Mouse (Mus musculus) kidney, embryonic 14.5 days (tissue): ENCODE measurements around the gene Usp49. TPM values are rescaled to one million over a fixed set of nuclear protein-coding genes. Genes with fewer than 3 reads are reported as not detected.

ENCODE experiments used
- ATAC-seq: fragments of 200-750 bp; cut with Nextera tagmentation; 2 replicates; pipeline ENCODE4 v1.8.0; 2017; ENCODE audit warnings: moderate number of reproducible peaks, mild to moderate bottlenecking, moderate TSS enrichment, moderate library complexity; ENCODE audit not compliant: low FRiP score, low TSS enrichment
- H3K27ac ChIP-seq: fragments of 300-500 bp; sonication (generic); 2 replicates; pipeline ENCODE4 v1.5.1; 2014; ENCODE audit warnings: low read depth, mild to moderate bottlenecking, low read length, moderate library complexity, mixed read lengths
- H3K27me3 ChIP-seq: fragments of 300-500 bp; sonication (generic); 2 replicates; pipeline ENCODE4 v1.6.1; 2014; ENCODE audit warnings: mild to moderate bottlenecking, low read length; ENCODE audit not compliant: control insufficient read depth, insufficient read depth
- H3K36me3 ChIP-seq: fragments of 300-500 bp; sonication (generic); 2 replicates; pipeline ENCODE4 v1.6.1; 2014; ENCODE audit warnings: low read length, mixed read lengths; ENCODE audit not compliant: control insufficient read depth, insufficient read depth
- H3K4me1 ChIP-seq: fragments of 300-500 bp; sonication (generic); 2 replicates; pipeline ENCODE4 v1.6.1; 2014; ENCODE audit warnings: low read length, mixed read lengths; ENCODE audit not compliant: control insufficient read depth, insufficient read depth
- H3K4me2 ChIP-seq: fragments of 300-500 bp; sonication (generic); replicated peaks from 2 replicates; pipeline ENCODE4 v1.6.1; 2014; ENCODE audit warnings: low read depth, mild to moderate bottlenecking, low read length
- H3K4me3 ChIP-seq: fragments of 300-500 bp; sonication (generic); 2 replicates; pipeline ENCODE4 v1.5.1; 2014; ENCODE audit warnings: mild to moderate bottlenecking, low read length
- H3K9ac ChIP-seq: fragments of 300-500 bp; sonication (generic); 2 replicates; pipeline ENCODE4 v1.6.1; 2014; ENCODE audit warnings: low read depth, mild to moderate bottlenecking, low read length, moderate library complexity
- H3K9me3 ChIP-seq: fragments of 300-500 bp; sonication (generic); 2 replicates; pipeline ENCODE4 v1.6.1; 2016; ENCODE audit warnings: low read length; ENCODE audit not compliant: control insufficient read depth
- WGBS: fragments of 180-500 bp; shearing (Covaris S2); extraction: QIAGEN DNeasy Blood & Tissue Kit; methylation state at CpG from one replicate; pipeline ENCODE4 v1.1.7; 2014; 5-methylcytosine and 5-hydroxymethylcytosine counted together
- polyA plus RNA-seq: library from polyadenylated mRNA; unstranded; fragments of >200 nt; fragmentation: Nextera tagmentation; extraction: Ambion mirVana; gene quantifications from 2 replicates; pipeline ENCODE4 v1.2.1, GENCODE M21; 2014

The Usp49 gene
- polyA plus RNA-seq, 1 experiment from 2014 or later: 6.6 TPM

DNA sequence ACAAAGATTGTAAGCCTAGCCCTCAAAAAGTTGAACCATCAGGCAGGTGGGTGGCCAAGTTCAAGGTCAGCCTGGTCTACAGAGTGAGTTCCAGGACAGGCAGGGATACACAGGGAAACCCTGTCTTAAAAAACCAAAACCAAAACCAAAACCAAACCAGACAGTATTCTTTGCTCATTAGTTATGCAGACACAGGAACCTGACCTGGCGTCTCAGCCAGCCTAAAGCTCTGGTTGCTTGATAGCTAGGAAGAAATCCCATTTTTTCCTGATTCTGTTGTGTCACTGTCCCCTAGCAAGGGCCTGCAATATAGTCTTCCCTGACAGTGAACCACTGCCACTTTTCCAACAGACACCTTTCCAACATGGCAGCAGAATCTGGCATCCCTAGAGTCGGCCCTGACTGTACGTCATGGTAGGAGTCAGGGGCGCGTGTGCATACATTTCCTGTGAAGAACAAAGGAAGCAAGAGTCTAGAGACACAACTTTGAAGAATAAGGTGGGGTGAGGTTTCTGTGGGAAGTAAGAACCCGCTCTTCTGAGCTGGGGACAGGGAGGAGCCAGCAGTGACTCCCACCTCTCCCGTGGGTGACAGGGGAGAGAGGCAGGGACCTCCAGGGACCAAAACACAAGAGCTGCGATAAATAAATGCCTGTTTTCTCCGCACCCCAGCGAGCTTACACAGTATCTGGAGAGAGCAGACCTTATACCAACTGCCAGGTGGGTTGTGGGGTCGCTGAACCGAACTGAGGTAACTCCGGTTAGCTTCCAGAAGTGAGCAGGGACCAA is 29.7 kb upstream of the Usp49 start:
- Histone ChIP-seq H3K9ac (no peak overlapping the region), H3K36me3 (peaks cover 92% of the 10 kb centered on the region), H3K4me2 (no peak overlapping the region), H3K4me1 (peaks cover 24% of the 10 kb centered on the region), H3K27ac (no peak overlapping the region; the same call in 1 of the 2 replicates), H3K4me3 (no peak overlapping the region), H3K9me3 (no peaks in the 10 kb centered on the region), H3K27me3 (no peaks in the 10 kb centered on the region)
- 86% methylated on average over 13 of the region's 13 CpGs for WGBS
- ATAC-seq: no peak

DNA sequence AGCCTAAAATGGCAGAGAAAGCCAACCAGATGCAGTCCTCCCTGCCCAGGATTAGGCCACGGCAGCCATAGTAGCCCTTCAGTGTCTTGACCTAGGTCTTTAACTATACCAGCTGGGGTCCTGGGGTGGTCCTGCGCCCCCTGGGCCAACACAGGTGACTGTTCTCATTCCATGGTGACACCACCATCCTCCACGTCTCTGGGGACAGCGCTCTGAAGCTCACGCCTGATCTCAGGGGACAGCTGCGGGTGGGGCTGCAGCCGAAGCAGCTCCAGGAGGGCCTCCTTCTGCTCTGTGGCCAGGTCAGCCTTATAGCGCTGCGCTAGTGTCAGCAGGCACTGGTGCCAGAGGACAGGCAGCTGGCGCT is 29.1 kb upstream of the Usp49 start:
- Histone ChIP-seq H3K27ac (no peak overlapping the region), H3K36me3 (peaks cover 96% of the 10 kb centered on the region), H3K27me3 (no peaks in the 10 kb centered on the region), H3K4me3 (no peak overlapping the region), H3K4me2 (no peak overlapping the region), H3K9ac (no peak overlapping the region), H3K4me1 (peaks cover 19% of the 10 kb centered on the region), H3K9me3 (no peaks in the 10 kb centered on the region)
- ATAC-seq: no peak
- WGBS: 88% methylated on average over 10 of the region's 10 CpGs

DNA sequence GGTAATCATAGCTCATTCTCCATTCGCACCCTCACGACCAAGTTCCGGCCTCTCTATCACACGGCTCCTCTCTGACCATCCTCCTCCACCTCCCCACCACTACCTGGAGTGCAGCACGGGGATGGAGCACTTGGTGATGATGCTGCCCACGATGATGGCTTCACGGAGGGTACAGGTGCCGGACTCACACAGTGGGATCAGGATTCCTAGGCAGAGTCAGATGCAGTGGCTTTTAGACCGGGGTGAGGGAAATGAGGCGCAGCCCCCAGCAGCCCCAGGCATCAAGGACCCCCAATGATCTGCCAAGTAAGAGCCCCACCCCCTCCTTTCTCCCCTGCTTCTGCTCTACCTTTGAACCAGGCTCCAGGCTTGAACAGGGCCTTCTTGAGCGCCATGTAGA is 28.2 kb upstream of the Usp49 start:
- Histone ChIP-seq H3K36me3 (peaks cover 96% of the 10 kb centered on the region), H3K9ac (no peak overlapping the region), H3K9me3 (no peaks in the 10 kb centered on the region), H3K27ac (no peak overlapping the region), H3K4me3 (no peak overlapping the region), H3K4me2 (no peak overlapping the region), H3K4me1 (peaks cover 10% of the 10 kb centered on the region), H3K27me3 (no peaks in the 10 kb centered on the region)
- no peak for ATAC-seq
- WGBS: 90% methylated on average over 11 of the region's 11 CpGs

DNA sequence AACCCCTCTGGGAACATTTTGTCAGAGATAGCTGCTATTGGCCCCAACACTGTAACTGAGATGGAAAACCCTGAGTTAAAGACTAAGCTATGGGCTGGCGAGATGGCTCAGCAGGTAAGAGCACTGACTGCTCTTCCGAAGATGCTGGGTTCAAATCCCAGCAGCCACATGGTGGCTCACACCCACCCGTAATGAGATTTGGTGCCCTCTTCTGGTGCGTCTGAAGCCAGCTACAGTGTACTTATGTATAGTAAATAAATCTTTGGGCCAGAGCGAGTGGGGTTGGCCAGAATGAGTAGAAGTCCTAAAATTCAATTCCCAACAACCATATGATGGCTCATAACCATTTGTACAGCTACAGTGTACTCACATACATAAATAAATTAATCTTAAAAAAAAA is 24.3 kb upstream of the Usp49 start:
- no peak overlapping the region for H3K27ac ChIP-seq
- H3K4me1 ChIP-seq: peaks cover 5% of the 10 kb centered on the region; the same call in 1 of the 2 replicates
- no peak for ATAC-seq
- no peak overlapping the region for H3K4me2 ChIP-seq
- H3K36me3 ChIP-seq: peaks cover 67% of the 10 kb centered on the region
- WGBS: 78% methylated on average over 5 of the region's 5 CpGs
- no peak overlapping the region for H3K9ac ChIP-seq
- H3K9me3 ChIP-seq: no peaks in the 10 kb centered on the region
- no peaks in the 10 kb centered on the region for H3K27me3 ChIP-seq
- H3K4me3 ChIP-seq: no peak overlapping the region

DNA sequence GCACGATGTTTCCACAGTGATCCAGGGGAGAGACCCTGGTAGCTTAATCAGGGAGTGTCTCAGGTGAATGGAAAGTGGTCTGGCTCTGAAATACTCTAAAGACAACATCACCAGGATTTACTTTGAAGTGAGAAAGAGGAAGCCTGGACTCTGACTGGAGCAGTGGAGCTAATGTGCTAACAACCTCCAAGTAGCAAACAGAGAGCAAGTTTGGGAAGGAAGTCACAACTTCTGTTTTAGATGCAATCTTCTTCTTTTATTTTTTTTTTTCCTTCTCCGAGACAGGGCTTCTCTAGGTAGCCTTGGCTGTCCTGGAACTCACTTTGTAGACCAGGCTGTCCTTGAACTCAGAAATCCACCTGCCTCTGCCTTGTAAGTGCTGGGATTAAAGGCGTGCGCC is 21.3 kb upstream of the Usp49 start:
- Histone ChIP-seq H3K9me3 (no peaks in the 10 kb centered on the region), H3K9ac (no peak overlapping the region), H3K27me3 (no peaks in the 10 kb centered on the region), H3K4me1 (peaks cover 18% of the 10 kb centered on the region; the same call in 1 of the 2 replicates), H3K36me3 (peaks cover 45% of the 10 kb centered on the region), H3K27ac (no peak overlapping the region), H3K4me2 (no peak overlapping the region), H3K4me3 (no peak overlapping the region)
- ATAC-seq: no peak
- WGBS: 92% methylated on average over 4 of the region's 4 CpGs

DNA sequence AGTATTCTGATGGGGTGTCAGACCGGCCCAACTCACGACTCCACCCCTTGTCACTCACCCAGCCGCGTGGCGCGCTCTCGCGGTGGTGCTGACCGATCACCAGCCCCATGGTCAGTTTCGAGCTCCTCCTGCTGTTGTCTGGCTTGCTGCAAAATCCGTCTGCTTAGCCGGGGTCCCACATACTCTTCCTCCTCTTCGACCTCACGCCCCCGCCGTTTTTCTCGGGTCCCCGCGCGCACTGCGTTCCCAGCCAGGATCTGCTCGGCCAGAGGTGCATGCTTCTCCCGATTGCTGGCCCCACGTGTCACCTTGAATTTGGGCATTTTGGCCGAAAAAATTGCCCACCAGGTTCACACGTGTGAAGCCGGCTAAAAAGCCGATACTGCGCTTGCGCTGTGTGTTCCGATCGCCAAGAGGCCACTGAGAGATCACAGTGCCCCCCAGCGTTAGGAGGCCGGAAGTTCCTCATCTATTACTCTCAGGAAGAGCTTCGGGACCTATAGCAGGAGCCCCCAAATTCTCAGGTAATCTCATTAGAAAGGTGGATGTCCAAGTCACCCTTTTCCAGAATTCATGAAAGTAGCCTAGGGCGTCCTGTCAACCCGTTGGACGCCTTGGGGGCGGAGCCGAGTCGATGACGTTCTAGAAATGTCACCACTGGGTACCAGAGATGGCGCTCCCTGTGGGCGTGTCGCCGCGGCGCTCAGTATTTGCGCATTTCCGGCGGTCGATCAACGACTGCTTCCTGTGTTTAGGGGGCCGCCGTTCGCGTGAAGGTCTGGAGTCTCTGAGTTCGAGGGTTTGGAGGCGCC is 19.4 kb upstream of the Usp49 start, which contains the start of the genes Bysl, Med20 and Gm20517:
Gene Bysl (minus strand): TSS at position 644 of the 812 bp plus-strand sequence.
Gene Med20 (plus strand): TSS at position 734 of the 812 bp plus-strand sequence.
Gene Gm20517 (plus strand): TSS at position 741 of the 812 bp plus-strand sequence.
- Histone ChIP-seq H3K27me3 (no peaks in the 10 kb centered on the region), H3K4me2 (peak within 1 kb of the TSS; percentile 84), H3K4me3 (peak within 1 kb of the TSS; percentile 88), H3K9me3 (no peaks in the 10 kb centered on the region), H3K27ac (peak within 1 kb of the TSS; percentile 67), H3K36me3 (peaks cover 30% of the 10 kb centered on the region), H3K4me1 (peaks cover 18% of the 10 kb centered on the region; the same call in 1 of the 2 replicates), H3K9ac (peak within 1 kb of the TSS; percentile 84)
- peak; percentile 95 for ATAC-seq
- WGBS: under 1% methylated on average over 59 of the region's 59 CpGs

DNA sequence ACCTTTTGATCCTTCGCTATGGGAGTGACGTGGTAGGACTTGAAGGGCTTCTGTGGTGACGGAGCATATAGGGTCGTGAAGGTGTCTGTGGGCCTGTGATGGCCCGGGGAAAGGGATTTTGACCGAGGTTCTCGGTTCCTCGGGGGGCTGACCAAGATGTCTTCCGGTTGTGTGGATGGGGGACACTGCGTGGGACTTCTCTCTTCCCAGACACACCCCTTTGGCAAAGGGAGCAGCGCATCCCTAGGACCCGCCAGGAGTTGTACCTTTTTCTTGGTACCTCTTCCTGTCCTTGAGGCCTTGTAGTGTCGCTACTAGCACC is 18.9 kb upstream of the Usp49 start:
- H3K4me2 ChIP-seq: peak overlapping the region; percentile 84
- peak overlapping the region; percentile 88 for H3K4me3 ChIP-seq
- WGBS: 0% methylated on average over 13 of the region's 13 CpGs
- no peak for ATAC-seq
- H3K9me3 ChIP-seq: no peaks in the 10 kb centered on the region
- peak overlapping the region; percentile 84 for H3K9ac ChIP-seq
- H3K4me1 ChIP-seq: peaks cover 18% of the 10 kb centered on the region; the same call in 1 of the 2 replicates
- no peaks in the 10 kb centered on the region for H3K27me3 ChIP-seq
- peak overlapping the region; percentile 65; the same call in 1 of the 2 replicates for H3K27ac ChIP-seq
- H3K36me3 ChIP-seq: peaks cover 25% of the 10 kb centered on the region

DNA sequence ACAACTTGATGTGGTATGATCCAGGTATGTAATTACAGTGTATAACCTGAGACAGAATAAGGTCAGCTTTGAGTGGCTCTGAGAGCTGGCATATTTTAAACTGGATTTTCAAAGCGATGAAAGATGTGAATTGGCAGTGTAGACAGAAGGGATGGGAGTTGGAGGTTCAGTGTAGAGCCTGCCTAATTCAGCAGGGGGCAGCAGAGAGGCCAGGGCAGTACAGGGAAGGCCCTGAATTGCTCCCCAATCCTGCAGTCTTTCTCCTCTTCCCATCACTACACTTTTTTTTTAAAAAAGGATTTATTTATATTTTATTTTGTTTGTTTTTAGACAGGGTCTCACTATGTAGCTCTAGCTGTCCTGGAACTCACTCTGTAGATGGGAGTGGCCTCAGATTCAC is 16.5 kb upstream of the Usp49 start:
- H3K4me3 ChIP-seq: no peak overlapping the region
- no peaks in the 10 kb centered on the region for H3K27me3 ChIP-seq
- H3K9me3 ChIP-seq: no peaks in the 10 kb centered on the region
- H3K9ac ChIP-seq: no peak overlapping the region
- no peak overlapping the region for H3K27ac ChIP-seq
- peaks cover 25% of the 10 kb centered on the region for H3K36me3 ChIP-seq
- H3K4me1 ChIP-seq: peaks cover 18% of the 10 kb centered on the region; the same call in 1 of the 2 replicates
- H3K4me2 ChIP-seq: no peak overlapping the region
- 100% methylated on average over 1 of the region's 1 CpGs for WGBS
- no peak for ATAC-seq

DNA sequence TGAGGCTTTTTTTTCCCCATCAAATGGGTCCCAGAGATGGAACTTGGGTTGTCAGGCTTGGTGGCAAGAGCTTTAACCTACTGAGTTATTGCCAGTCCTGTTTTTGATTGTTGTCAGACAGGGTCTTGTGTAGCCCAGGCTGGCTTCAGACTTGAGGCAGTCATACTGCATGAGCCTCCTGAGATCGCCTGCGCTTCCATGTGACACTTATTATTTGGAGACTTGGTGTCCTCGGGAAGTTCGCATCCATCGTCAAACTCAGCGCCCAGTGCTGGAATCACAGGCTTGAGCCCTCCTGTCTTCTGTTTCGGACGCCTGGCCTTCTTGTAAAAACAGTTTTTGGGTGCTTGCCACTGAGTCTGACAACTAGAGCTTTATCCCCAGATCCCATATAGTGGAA is 14.4 kb upstream of the Usp49 start:
- no peaks in the 10 kb centered on the region for H3K9me3 ChIP-seq
- H3K36me3 ChIP-seq: peaks cover 28% of the 10 kb centered on the region
- H3K4me1 ChIP-seq: peaks cover 13% of the 10 kb centered on the region; the same call in 1 of the 2 replicates
- ATAC-seq: no peak
- no peak overlapping the region for H3K4me2 ChIP-seq
- H3K27ac ChIP-seq: no peak overlapping the region
- WGBS: 95% methylated on average over 8 of the region's 8 CpGs
- no peak overlapping the region for H3K4me3 ChIP-seq
- no peak overlapping the region for H3K9ac ChIP-seq
- H3K27me3 ChIP-seq: no peaks in the 10 kb centered on the region
